In genomic region chr3:93608970-93609369, GRCm38 (mm10) we compare ENCODE assay signal across 11 mouse cellular contexts. TPM values are rescaled to one million over a fixed set of nuclear protein-coding genes. Genes with fewer than 3 reads are reported as not detected.
DNase-seq lines count a peak whose midpoint lies in the region; ATAC-seq and TF ChIP-seq lines count a peak whose summit lies in the region.
"Not testable (repeated sequence)": the region's sequence is repeated elsewhere in the genome, so short reads cannot be mapped to it uniquely, and the experiment has no call there.
"Had no signal": no experiment of that assay in that cellular context is flagged by ENCODE, and none has a peak within 500 bp of the region (broad histone marks: within the 10 kb centered on the region; RNA-seq: fewer than 3 reads in every experiment).

No protein-coding gene starts in this region.

- H3K9me3 ChIP-seq in embryonic facial prominence, embryonic 11.5 days (replicated peaks; ENCODE audit: control insufficient read depth, low read length); liver, embryonic 11.5 days (ENCODE audit: control insufficient read depth, low read length); midbrain, embryonic 13.5 days: not testable (repeated sequence)

- not testable (repeated sequence) for H3K4me3 ChIP-seq in C2C12 (ENCODE audit: insufficient read depth, poor library complexity, severe bottlenecking); embryonic facial prominence, embryonic 11.5 days (ENCODE audit: low read depth, low read length); liver, embryonic 11.5 days (ENCODE audit: low read depth, low read length); midbrain, embryonic 13.5 days (replicated peaks); spleen, adult 2 months (ENCODE audit: extremely low read depth, insufficient read depth, insufficient read length)

- not testable (repeated sequence) for H3K9ac ChIP-seq in embryonic facial prominence, embryonic 11.5 days (replicated peaks; ENCODE audit: low read length); liver, embryonic 11.5 days (ENCODE audit: low read depth, low read length); midbrain, embryonic 13.5 days (replicated peaks)

- intact Hi-C loops in heart, postnatal 14 days (cut with DNase I): loop anchor here (5.0 kb wide), 2 partner anchors 87 to 247 kb away; partner anchors contain the start of gene S100a11

- H3K36me3 ChIP-seq in C2C12 (ENCODE audit: control insufficient read depth, insufficient read depth); embryonic facial prominence, embryonic 11.5 days (replicated peaks; ENCODE audit: control insufficient read depth, insufficient read depth, low read depth, low read length); liver, embryonic 11.5 days (ENCODE audit: control insufficient read depth, insufficient read depth, low read length); midbrain, embryonic 13.5 days; spleen, adult 2 months (ENCODE audit: control insufficient read depth, insufficient read depth, low read length): not testable (repeated sequence)

- H3K27ac ChIP-seq in embryonic facial prominence, embryonic 11.5 days (replicated peaks; ENCODE audit: low read depth, low read length); liver, embryonic 11.5 days (ENCODE audit: low read depth, low read length); midbrain, embryonic 13.5 days; spleen, adult 2 months (ENCODE audit: insufficient read depth, low read length): not testable (repeated sequence)

- not testable (repeated sequence) for H3ac ChIP-seq in C2C12 (ENCODE audit: control insufficient read depth, insufficient read length, low read depth)

- not testable (repeated sequence) for H3K79me2 ChIP-seq in C2C12 (ENCODE audit: control insufficient read depth, insufficient read depth)

- H3K79me3 ChIP-seq in C2C12 (ENCODE audit: low read depth): not testable (repeated sequence)

- peak; percentile 23 for TF ChIP-seq CTCF in C2C12 (IDR thresholded peaks at IDR 0.05; ENCODE audit: control insufficient read depth, insufficient read depth, insufficient read length)
- TF ChIP-seq CTCF in spleen, adult 2 months (IDR thresholded peaks at IDR 0.05; ENCODE audit: extremely low read depth, insufficient read depth, insufficient read length, insufficient replicate concordance): peak; percentile 48; the same call in 1 of the 2 replicates

- TF ChIP-seq POLR2A in spleen, adult 2 months (IDR thresholded peaks at IDR 0.05; ENCODE audit: low read depth, low read length): not testable (repeated sequence)

- ATAC-seq in embryonic facial prominence, embryonic 11.5 days (replicated peaks; ENCODE audit: insufficient number of reproducible peaks, low FRiP score, low TSS enrichment, low read depth): 0 out of 2 replicates have a peak, but pooled peaks have one; percentile 70
- ATAC-seq in liver, embryonic 11.5 days (replicated peaks; ENCODE audit: low FRiP score): 0 out of 2 replicates have a peak, but pooled peaks have one; percentile 43
- peak; percentile 73 for ATAC-seq in midbrain, embryonic 13.5 days

- H3K4me2 ChIP-seq in embryonic facial prominence, embryonic 11.5 days (ENCODE audit: low read depth, low read length); liver, embryonic 11.5 days; midbrain, embryonic 13.5 days (replicated peaks): not testable (repeated sequence)

- not testable (repeated sequence) for H3K4me1 ChIP-seq in embryonic facial prominence, embryonic 11.5 days (ENCODE audit: control insufficient read depth, insufficient read depth, low read length); liver, embryonic 11.5 days (replicated peaks; ENCODE audit: control insufficient read depth, insufficient read depth, low read length); midbrain, embryonic 13.5 days (replicated peaks); spleen, adult 2 months (ENCODE audit: control insufficient read depth, insufficient read depth, insufficient read length)

- peak; percentile 72 for DNase-seq in adipocyte (ENCODE audit: low spot score)
- peak; percentile 32 for DNase-seq in embryonic facial prominence, embryonic 11.5 days (ENCODE audit: low spot score)
- DNase-seq in heart, postnatal 14 days: peak; percentile 32 to 40
- DNase-seq in kidney, postnatal 10 days: peak; percentile 58
- not testable (repeated sequence) for DNase-seq in liver, embryonic 11.5 days (ENCODE audit: low spot score)
- peak; percentile 11 to 32 for DNase-seq in spleen, adult 2 months (ENCODE audit: low read depth in 1 of 2, low spot score in 2 of 2)

- H3K27me3 ChIP-seq in C2C12 (ENCODE audit: control insufficient read depth, insufficient read depth, insufficient read length); embryonic facial prominence, embryonic 11.5 days (ENCODE audit: control insufficient read depth, insufficient read depth, low read length); liver, embryonic 11.5 days (replicated peaks; ENCODE audit: control insufficient read depth, insufficient read depth, low read length); midbrain, embryonic 13.5 days; spleen, adult 2 months (ENCODE audit: control insufficient read depth, insufficient read depth, low read length): not testable (repeated sequence)

RNA-seq across cellular contexts. Expression of gene Tdpoz2, which starts 43.5 kb away (rescaled TPM):
- not detected for polyA plus RNA-seq in C2C12 (2012; fragmentation: generic; extraction: Trizol)
- polyA plus RNA-seq in embryonic facial prominence, embryonic 11.5 days (2014; fragmentation: Nextera tagmentation; extraction: Ambion mirVana): not detected in 2 replicates
- total RNA-seq in heart, postnatal 14 days (2021): not detected
- polyA plus RNA-seq in liver, embryonic 11.5 days (2014; fragmentation: Nextera tagmentation; extraction: Ambion mirVana): not detected in 2 replicates
- polyA plus RNA-seq in midbrain, embryonic 13.5 days (2015; fragmentation: Nextera tagmentation; extraction: Ambion mirVana): not detected in 2 replicates
- not detected in 2 replicates for polyA plus RNA-seq in spleen, adult 2 months (2012; rRNA removed)
- total RNA-seq: heart, postnatal 25 days; left cerebral cortex, adult 8-10 months had no signal
- polyA plus RNA-seq: myocyte had no signal

RNA-seq across cellular contexts. Expression of gene S100a10, which starts 54.1 kb away (rescaled TPM):
- 1,750 TPM for polyA plus RNA-seq in C2C12 (2012; fragmentation: generic; extraction: Trizol)
- polyA plus RNA-seq in embryonic facial prominence, embryonic 11.5 days (2014; fragmentation: Nextera tagmentation; extraction: Ambion mirVana): 224 and 236 TPM in 2 replicates
- total RNA-seq in heart, postnatal 14 days (2021): 100 to 1,000 TPM; 129 to 145 TPM
- polyA plus RNA-seq in liver, embryonic 11.5 days (2014; fragmentation: Nextera tagmentation; extraction: Ambion mirVana): 137 and 144 TPM in 2 replicates
- polyA plus RNA-seq in midbrain, embryonic 13.5 days (2015; fragmentation: Nextera tagmentation; extraction: Ambion mirVana): 90.8 and 93.2 TPM in 2 replicates
- polyA plus RNA-seq in spleen, adult 2 months (2012; rRNA removed): 36.2 and 39.0 TPM in 2 replicates
